In the genomic region with DNA sequence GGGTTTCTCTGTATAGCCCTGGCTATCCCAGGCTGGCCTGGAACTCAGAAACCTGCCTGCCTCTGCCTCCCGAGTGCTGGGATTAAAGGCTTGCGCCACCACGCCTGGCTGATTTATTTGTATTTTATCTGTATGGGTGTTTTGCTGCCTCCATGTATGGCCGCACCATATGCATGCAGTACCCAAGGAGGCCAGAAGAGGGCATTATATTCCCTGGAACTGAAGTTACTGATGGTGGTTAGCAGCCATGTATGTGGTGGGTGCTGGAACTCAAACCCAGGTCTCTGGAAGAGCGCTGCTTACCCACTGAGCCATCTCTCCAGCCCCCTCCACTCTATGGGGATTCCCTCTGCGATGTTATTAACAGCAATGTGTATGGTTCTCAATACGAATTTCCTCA, we compare ENCODE assay signal across 12 mouse cellular contexts. TPM values are rescaled to one million over a fixed set of nuclear protein-coding genes. Genes with fewer than 3 reads are reported as not detected.
DNase-seq lines count a peak whose midpoint lies in the region; ATAC-seq and TF ChIP-seq lines count a peak whose summit lies in the region.
"Had no signal": no experiment of that assay in that cellular context is flagged by ENCODE, and none has a peak within 500 bp of the region (broad histone marks: within the 10 kb centered on the region; RNA-seq: fewer than 3 reads in every experiment).

No protein-coding gene starts in this region.

- no peaks in the 10 kb centered on the region for H3K9me3 ChIP-seq in hindbrain, postnatal 0 days (ENCODE audit: low read length)
- H3K9me3 ChIP-seq in hindbrain, embryonic 10.5 days: no peaks in the 10 kb centered on the region

- H3K27ac ChIP-seq in hindbrain, postnatal 0 days: no peak overlapping the region
- H3K27ac ChIP-seq in hindbrain, embryonic 10.5 days: no peak overlapping the region
- H3K27ac ChIP-seq in bone marrow macrophage, adult 2 months (ENCODE audit: insufficient read depth, low read depth, low read length): no peak overlapping the region
- H3K27ac ChIP-seq in small intestine, adult 2 months (ENCODE audit: insufficient read depth, low read depth, low read length): no peak overlapping the region

- no peak overlapping the region for H3K4me2 ChIP-seq in hindbrain, postnatal 0 days (ENCODE audit: low read depth, low read length)

- no peak overlapping the region for H3K9ac ChIP-seq in hindbrain, postnatal 0 days (replicated peaks; ENCODE audit: low read length)

- H3K27me3 ChIP-seq in hindbrain, postnatal 0 days (ENCODE audit: insufficient read depth, low read length): no peaks in the 10 kb centered on the region
- no peaks in the 10 kb centered on the region for H3K27me3 ChIP-seq in hindbrain, embryonic 10.5 days (ENCODE audit: insufficient read depth, poor library complexity, severe bottlenecking)
- H3K27me3 ChIP-seq in small intestine, adult 2 months (ENCODE audit: control insufficient read depth, insufficient read depth, low read length): 0 out of 2 replicates have a peak, but pooled peaks cover 3% of the 10 kb centered on the region

- no peaks in the 10 kb centered on the region for H3K4me1 ChIP-seq in hindbrain, postnatal 0 days (ENCODE audit: insufficient read depth, low read length)
- H3K4me1 ChIP-seq in hindbrain, embryonic 10.5 days (replicated peaks): peaks cover 15% of the 10 kb centered on the region
- H3K4me1 ChIP-seq in bone marrow macrophage, adult 2 months (ENCODE audit: control insufficient read depth, insufficient read depth, low read length): no peaks in the 10 kb centered on the region
- no peaks in the 10 kb centered on the region for H3K4me1 ChIP-seq in small intestine, adult 2 months (ENCODE audit: control insufficient read depth, insufficient read depth, insufficient read length, low read length)

- no peaks in the 10 kb centered on the region for H3K36me3 ChIP-seq in hindbrain, postnatal 0 days (ENCODE audit: insufficient read depth, low read length)
- no peaks in the 10 kb centered on the region for H3K36me3 ChIP-seq in hindbrain, embryonic 10.5 days
- H3K36me3 ChIP-seq in small intestine, adult 2 months (ENCODE audit: control insufficient read depth, insufficient read depth, low read length): no peaks in the 10 kb centered on the region

- no peak for DNase-seq in hindbrain, postnatal 0 days (ENCODE audit: low spot score)
- no peak for DNase-seq in hindbrain, embryonic 10.5 days (ENCODE audit: low spot score)
- DNase-seq in thymus, postnatal 14 days: peak; percentile 36
- no peak for DNase-seq in thymus, postnatal 36 days
- no peak for DNase-seq in heart, postnatal 4 days
- DNase-seq in right cerebral cortex, postnatal 25 days: no peak
- DNase-seq: gastrocnemius, postnatal 36 days; midbrain, embryonic 14.5 days had no signal

- ATAC-seq in hindbrain, postnatal 0 days: no peak
- ATAC-seq: hindbrain, embryonic 16.5 days had no signal

- TF ChIP-seq POLR2A in bone marrow macrophage, adult 2 months (IDR thresholded peaks at IDR 0.05; ENCODE audit: borderline replicate concordance, low read depth, low read length): no peak
- TF ChIP-seq POLR2A in small intestine, adult 2 months (IDR thresholded peaks at IDR 0.05; ENCODE audit: low read depth, low read length): no peak

- WGBS in hindbrain, postnatal 0 days: 93% methylated on average over 7 of the region's 7 CpGs
- WGBS in hindbrain, embryonic 10.5 days: 91% methylated on average over 7 of the region's 7 CpGs
- WGBS in small intestine, adult 2 months: 89% methylated on average over 7 of the region's 7 CpGs

- H3K4me3 ChIP-seq in hindbrain, postnatal 0 days (ENCODE audit: low read length): no peak overlapping the region
- no peak overlapping the region for H3K4me3 ChIP-seq in hindbrain, embryonic 10.5 days
- H3K4me3 ChIP-seq in bone marrow macrophage, adult 2 months (ENCODE audit: insufficient read depth, low read length): no peak overlapping the region
- H3K4me3 ChIP-seq in small intestine, adult 2 months (ENCODE audit: low read depth, low read length): no peak overlapping the region

- TF ChIP-seq CTCF in hindbrain, postnatal 0 days (IDR thresholded peaks at IDR 0.05; ENCODE audit: low read depth): peak; percentile 58
- peak; percentile 33 for TF ChIP-seq CTCF in bone marrow macrophage, adult 2 months (IDR thresholded peaks at IDR 0.05; ENCODE audit: low read depth, low read length)
- TF ChIP-seq CTCF in small intestine, adult 2 months (IDR thresholded peaks at IDR 0.05; ENCODE audit: extremely low read depth, insufficient read length, insufficient replicate concordance, low read depth, low read length): peak; percentile 45; the same call in 1 of the 2 replicates

RNA-seq across cellular contexts. Expression of a gene that starts 12.7 kb away (rescaled TPM):
- total RNA-seq in hindbrain, postnatal 0 days (2014; rRNA removed): 127 and 143 TPM in 2 replicates
- 32.0 and 37.1 TPM in 2 replicates for polyA plus RNA-seq in hindbrain, postnatal 0 days (2015; fragmentation: Nextera tagmentation; extraction: Ambion mirVana)
- 12.6 and 29.0 TPM in 2 replicates for polyA plus RNA-seq in hindbrain, embryonic 10.5 days (2016; fragmentation: Nextera tagmentation; extraction: Ambion mirVana)
- not detected in 2 replicates for polyA plus RNA-seq in bone marrow macrophage, adult 2 months (2012; ENCODE audit: insufficient read depth, insufficient read length, missing spikeins)
- 0.30 and 0.70 TPM in 2 replicates for polyA plus RNA-seq in small intestine, adult 2 months (2012; rRNA removed)
- total RNA-seq in heart, postnatal 4 days (2021): 1 to 10 TPM in 1 of 2 experiments, under 1 TPM in 1; 0.77 to 1.0 TPM

RNA-seq across cellular contexts. Expression of a gene that starts 19.0 kb away (rescaled TPM):
- 74.0 and 89.4 TPM in 2 replicates for total RNA-seq in hindbrain, postnatal 0 days (2014; rRNA removed)
- 78.1 and 91.2 TPM in 2 replicates for polyA plus RNA-seq in hindbrain, postnatal 0 days (2015; fragmentation: Nextera tagmentation; extraction: Ambion mirVana)
- polyA plus RNA-seq in hindbrain, embryonic 10.5 days (2016; fragmentation: Nextera tagmentation; extraction: Ambion mirVana): 101 and 118 TPM in 2 replicates
- 17.7 and 19.4 TPM in 2 replicates for polyA plus RNA-seq in bone marrow macrophage, adult 2 months (2012; ENCODE audit: insufficient read depth, insufficient read length, missing spikeins)
- polyA plus RNA-seq in small intestine, adult 2 months (2012; rRNA removed): 9.5 and 23.8 TPM in 2 replicates
- total RNA-seq in heart, postnatal 4 days (2021): 10 to 100 TPM; 46.5 to 47.7 TPM

RNA-seq across cellular contexts. Expression of a gene that starts 22.4 kb away (rescaled TPM):
- total RNA-seq in hindbrain, postnatal 0 days (2014; rRNA removed): not detected in 2 replicates
- polyA plus RNA-seq in hindbrain, postnatal 0 days (2015; fragmentation: Nextera tagmentation; extraction: Ambion mirVana): not detected in 2 replicates
- polyA plus RNA-seq in hindbrain, embryonic 10.5 days (2016; fragmentation: Nextera tagmentation; extraction: Ambion mirVana): not detected in 2 replicates
- not detected in 2 replicates for polyA plus RNA-seq in bone marrow macrophage, adult 2 months (2012; ENCODE audit: insufficient read depth, insufficient read length, missing spikeins)
- 3.0 TPM in 1 of 2 replicates, not detected in the other for polyA plus RNA-seq in small intestine, adult 2 months (2012; rRNA removed)
- total RNA-seq in heart, postnatal 4 days (2021): 1 to 10 TPM; 3.7 to 4.8 TPM
- polyA plus RNA-seq: embryonic facial prominence, embryonic 14.5 days; hindbrain, embryonic 16.5 days; midbrain, embryonic 14.5 days had no signal

RNA-seq across cellular contexts. Expression of a gene that starts 31.4 kb away (rescaled TPM):
- 46.4 and 49.1 TPM in 2 replicates for total RNA-seq in hindbrain, postnatal 0 days (2014; rRNA removed)
- 49.7 and 52.0 TPM in 2 replicates for polyA plus RNA-seq in hindbrain, postnatal 0 days (2015; fragmentation: Nextera tagmentation; extraction: Ambion mirVana)
- 193 and 219 TPM in 2 replicates for polyA plus RNA-seq in hindbrain, embryonic 10.5 days (2016; fragmentation: Nextera tagmentation; extraction: Ambion mirVana)
- polyA plus RNA-seq in bone marrow macrophage, adult 2 months (2012; ENCODE audit: insufficient read depth, insufficient read length, missing spikeins): 55.8 and 56.8 TPM in 2 replicates
- polyA plus RNA-seq in small intestine, adult 2 months (2012; rRNA removed): 6.8 and 12.5 TPM in 2 replicates
- 10 to 100 TPM; 88.5 to 98.7 TPM for total RNA-seq in heart, postnatal 4 days (2021)

RNA-seq across cellular contexts. Expression of a gene that starts 34.4 kb away (rescaled TPM):
- 2.8 and 3.7 TPM in 2 replicates for total RNA-seq in hindbrain, postnatal 0 days (2014; rRNA removed)
- polyA plus RNA-seq in hindbrain, postnatal 0 days (2015; fragmentation: Nextera tagmentation; extraction: Ambion mirVana): 2.5 TPM in 2 replicates
- polyA plus RNA-seq in hindbrain, embryonic 10.5 days (2016; fragmentation: Nextera tagmentation; extraction: Ambion mirVana): 0.54 and 0.78 TPM in 2 replicates
- polyA plus RNA-seq in bone marrow macrophage, adult 2 months (2012; ENCODE audit: insufficient read depth, insufficient read length, missing spikeins): 0.37 and 1.2 TPM in 2 replicates
- 246 and 260 TPM in 2 replicates for polyA plus RNA-seq in small intestine, adult 2 months (2012; rRNA removed)
- total RNA-seq in heart, postnatal 4 days (2021): 10 to 100 TPM; 24.5 to 26.4 TPM
